Mouse (Mus musculus) retina, embryonic 14.5 days (tissue): ENCODE measurements around the gene Gm5460.

Source experiments
- DNase-seq: peaks from one replicate; pipeline ENCODE4 v3.0.0-alpha.2; 2015; ENCODE audit warnings: low spot score

Gene Gm5460

DNA sequence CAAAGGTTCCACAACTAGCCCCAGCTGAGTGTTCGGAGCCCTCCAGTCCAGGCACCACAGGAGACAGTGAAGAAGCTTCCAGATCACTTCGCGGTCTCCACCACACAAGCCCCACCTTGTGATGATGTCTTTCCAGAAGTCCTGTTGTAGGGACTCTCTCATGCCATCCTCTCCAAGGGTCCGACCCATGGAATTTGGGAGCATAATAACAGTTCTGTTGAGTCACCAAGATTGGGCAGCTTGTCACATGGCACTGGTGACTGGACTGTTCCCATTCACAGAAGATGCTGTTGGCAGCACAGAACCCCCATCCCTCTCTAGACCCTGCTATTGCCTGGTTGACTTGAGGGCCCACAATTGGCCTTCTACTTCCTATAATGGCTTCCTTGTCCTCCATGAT lies at the start of gene Gm5460:
Gm5460 (plus strand) TSS at position 378 of the 400 bp plus-strand sequence.
- DNase-seq = no peak

DNA sequence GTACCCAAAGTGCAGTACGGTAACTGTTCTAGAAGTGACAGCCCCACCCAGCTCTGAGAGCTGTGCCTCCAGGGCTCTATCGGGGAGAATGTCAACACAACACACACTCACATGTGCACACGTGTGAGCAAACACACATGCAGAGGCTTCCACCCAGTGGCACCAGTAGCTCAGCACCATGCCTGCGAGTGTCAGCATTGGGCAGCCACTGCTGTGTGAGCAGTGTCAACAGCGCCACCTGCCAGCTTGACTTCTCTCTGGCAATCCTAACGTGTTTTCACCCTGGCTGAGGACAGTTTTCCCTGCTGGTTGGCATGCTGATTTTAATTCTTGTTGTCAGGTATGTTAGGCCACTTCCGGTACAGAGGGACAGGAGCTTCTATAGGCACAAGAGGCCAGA lies 43.9 kb upstream of the Gm5460 start:
- peak; percentile 75 for DNase-seq

DNA sequence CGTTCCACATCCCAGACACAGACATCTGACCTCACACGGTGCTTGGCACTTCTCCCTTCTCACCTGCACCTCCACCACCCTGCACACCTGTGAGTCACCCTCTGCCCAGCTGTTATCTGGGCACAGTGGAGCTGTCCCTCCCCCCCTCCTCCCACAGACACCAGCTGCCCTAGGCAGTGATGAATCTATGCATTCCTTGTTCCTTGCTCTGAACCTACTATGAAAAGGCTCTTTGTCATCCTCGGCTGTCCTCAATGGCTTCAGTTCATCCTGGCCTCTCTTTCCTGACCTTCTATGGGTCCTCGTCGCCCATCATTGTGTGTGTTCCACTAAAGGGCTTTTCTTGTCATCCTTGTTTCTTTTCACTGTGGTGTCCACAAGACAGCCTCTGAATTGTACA lies 41.8 kb upstream of the Gm5460 start:
- DNase-seq = no peak

DNA sequence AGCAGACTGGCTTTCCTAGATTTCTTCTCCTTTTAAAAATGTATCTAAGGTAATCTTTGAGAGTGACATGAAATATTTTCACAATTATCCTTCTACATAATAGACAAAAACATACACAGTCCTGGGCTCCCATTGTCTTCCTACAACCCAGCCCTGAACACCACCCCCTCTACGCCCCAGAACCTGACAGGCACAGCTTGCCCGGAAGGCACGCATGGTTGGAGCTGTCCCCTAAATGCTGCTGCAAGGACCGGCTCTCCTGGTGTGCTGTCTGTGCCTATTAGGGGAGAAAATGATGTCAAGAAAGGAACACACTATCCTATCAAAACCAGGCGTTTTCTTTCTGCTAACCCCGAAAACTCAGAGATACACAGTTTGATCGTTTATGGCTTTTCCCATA lies 38.8 kb upstream of the Gm5460 start:
- peak; percentile 72 for DNase-seq

DNA sequence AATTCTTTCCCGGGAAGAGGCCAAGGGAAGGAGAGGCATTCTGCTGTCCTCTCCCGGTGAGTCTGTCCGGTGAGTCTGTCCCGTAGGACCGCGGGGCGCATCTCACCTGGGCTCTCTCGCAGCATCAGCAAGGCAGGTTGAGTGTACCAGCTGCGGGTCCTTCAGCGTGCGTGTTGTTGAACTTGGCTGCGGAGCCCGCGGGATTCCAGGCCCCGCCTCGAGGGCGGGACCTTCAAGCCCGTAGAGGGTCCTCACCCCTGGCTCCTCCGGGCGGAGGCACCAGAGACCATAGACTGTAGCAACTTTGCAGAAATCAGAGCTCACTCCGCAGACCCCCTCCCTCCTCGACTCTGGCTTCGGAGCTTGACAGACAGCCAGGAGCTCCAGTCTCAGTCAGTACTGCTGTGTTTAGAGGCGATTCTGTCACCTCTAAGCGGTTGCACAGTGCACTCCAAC lies 37.9 kb upstream of the Gm5460 start, which contains the start of gene Zfp488:
Zfp488 (minus strand) TSS at position 161 of the 456 bp plus-strand sequence.
- peak; percentile 80 for DNase-seq

DNA sequence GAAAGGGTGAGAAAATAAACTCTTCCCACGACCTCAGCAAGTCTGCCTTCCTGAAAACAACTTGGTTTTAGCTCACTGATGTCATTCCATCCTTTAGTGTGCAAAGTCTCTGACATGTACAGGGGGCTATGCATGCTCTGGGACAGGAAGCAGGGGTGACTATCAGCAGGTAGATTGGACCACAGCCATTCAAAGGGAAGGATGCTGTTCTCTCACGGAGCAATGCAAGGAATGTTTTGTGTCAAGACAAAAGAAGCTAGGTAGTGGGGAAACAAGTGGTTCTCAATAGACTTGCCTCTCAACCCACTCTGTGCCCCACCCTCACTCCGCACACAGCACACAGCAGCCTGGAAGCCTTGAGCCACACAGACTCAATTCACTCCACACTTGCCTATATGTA lies 27.4 kb upstream of the Gm5460 start:
- no peak for DNase-seq

DNA sequence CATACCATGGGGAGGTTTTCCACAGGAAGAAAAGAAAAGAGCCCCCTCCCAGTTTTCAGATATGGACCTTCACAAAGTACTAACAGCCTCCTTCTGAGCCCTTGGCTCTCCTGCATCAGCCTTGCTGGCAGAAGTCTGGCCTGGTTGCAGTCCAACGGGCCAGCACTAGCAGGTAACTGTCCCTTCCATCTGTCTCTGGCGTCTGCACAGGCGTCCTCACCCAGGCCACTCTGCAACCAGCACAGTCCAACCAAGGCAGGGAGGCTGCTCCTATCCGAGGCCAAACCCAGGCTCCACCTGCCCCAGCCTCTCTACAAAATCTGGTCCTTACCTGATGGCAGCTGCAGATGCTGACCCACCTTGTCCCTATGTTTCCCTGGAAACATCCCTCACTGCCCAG lies 24.6 kb upstream of the Gm5460 start:
- DNase-seq = no peak

DNA sequence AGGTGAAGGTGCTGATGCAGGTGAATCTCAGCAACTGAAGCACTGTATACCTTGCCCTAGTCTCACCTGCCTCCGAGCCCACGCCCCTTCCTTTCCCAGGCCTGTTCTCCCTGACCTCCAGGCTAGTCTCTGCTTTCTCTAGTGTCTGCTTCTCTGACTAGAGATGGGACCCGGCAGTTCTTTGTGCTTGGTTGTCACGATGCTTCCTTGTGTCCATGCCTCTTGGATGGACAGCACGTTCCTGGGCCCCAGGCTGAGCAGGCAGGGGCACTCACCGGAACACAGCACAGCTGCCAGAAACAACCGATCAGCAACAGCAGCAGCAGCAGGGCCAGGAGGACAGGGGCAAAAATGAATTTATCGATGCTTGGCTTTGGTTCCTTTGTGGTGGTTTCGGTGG lies 23.5 kb upstream of the Gm5460 start:
- no peak for DNase-seq

DNA sequence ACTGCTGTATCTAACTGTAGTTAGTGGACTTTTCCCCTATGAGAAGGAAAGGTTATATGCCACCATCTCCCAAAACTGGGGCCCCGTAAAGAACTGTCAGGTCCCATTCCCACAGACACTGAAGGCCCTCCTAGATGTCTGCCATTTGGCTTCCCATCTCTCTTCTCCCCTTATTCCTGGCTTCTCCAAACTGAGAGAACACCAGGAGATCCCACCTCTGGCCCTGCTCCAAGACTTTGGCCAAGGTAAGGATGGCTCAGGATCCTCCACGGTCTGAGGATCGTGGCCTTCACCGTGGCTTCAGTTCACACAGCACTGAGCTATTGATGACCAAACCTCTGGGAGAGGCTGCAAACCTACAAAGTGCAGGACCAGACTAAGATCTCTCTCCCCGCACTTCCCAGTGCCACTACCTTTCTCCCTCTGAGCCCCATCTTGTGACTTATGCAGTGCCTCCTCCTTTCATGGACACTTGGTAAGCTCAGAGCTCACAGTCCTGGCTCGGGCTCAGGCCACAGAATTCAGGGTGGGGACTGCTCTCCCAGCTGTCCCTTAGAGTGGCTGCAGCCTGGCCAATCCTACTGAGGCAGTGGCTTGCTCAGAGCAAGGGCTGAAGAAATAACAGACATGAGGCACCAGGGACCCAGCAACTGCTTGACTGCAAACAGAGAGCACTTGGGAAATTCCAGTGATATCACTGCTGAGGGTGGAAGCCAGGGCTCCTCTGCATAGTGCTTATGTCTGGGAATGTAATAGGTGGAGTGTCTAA lies 22.9 kb upstream of the Gm5460 start:
- DNase-seq = no peak

DNA sequence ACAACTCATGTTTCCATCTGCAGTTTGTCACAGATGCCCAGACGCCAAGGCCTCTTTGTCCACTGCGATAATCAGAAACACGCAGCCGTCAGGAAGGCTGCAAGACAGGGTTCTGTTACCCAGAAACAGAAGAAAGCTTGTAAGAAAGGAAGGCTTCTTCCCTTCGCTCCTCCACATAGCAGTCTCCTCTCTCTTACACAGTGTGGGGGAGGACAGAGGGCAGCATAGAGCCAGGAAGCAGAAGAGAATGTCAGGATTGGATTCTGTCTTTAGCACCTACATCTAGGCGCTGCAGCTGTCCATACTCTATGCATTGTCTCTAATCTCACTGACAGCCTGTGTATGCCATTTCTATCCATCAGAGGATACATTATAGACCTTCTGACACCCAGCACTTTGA lies 19.1 kb upstream of the Gm5460 start:
- DNase-seq = no peak

DNA sequence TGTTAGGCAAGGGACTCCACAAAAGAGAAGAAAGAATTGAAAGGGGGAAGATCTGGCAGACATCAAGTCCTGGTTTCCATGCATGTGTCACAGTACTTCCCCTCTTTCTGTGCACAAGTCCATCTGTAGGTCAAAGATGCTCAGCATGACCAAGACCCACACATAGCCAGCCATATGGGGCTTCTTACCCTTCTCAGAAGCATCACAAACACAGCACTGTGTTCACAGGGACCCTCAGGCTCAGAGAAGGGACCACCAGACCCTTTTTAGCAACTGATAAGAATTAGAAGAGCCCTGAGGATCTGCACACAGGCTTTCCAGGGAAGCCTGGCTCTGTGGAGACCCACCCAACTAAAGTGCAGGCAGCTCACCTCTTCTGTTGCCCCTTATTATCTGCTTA lies 16.5 kb upstream of the Gm5460 start:
- no peak for DNase-seq

DNA sequence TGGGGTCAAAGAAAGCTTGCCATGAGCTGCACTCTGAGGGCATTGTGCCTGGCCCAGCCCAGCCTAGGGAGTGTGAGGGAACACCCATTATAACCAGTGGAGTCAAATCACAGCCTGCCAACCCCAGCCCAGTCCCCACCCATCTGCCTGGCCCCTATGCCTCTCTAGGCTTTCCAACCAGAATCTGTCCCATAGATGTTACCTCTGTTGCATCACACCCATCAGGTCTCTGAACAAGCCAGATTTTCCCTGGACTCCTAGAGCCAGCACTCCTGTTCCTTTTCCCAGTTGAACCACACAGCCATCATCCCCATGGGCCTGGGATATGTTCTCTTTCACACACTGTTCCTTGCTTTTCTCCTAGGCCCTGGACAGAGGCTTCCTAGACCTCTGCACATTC lies 15.1 kb upstream of the Gm5460 start:
- DNase-seq = no peak

DNA sequence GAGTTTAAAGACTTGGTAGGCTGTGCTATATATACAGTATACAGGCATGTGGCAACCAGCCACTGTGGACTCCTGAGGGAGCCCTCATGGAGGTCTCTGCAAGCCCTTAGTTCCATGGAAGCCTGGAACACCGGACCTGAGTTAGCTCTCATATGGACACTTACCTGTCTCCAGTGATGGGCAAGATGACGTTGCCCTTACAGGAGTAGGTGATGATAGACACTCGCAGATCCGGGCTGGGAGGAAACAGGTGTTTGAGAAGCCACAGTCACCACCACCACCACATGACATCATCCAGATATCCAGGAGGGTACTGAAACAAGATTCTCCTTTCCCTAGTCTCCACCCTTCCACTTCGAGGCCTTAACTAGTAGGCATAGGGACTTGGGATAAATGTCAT lies 14.2 kb upstream of the Gm5460 start:
- no peak for DNase-seq

DNA sequence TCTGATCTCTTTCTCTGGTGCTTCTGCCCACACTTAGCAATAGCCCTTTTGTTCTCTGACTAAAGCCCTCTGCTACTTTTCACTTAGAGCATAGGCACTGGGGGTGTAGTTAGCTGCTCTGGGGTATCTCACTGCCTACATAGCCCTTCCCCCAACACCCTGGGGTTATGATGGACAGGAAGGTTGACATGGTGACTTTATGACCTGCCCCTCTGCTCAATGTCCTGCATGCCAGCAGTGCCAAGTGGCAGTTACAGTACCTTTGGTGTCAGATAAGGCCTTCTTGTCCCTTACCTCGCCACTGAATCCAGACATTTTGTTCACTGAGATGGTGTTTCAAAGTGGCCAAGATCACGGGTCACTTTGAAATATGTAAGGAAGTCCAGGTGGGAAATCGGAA lies 1.5 kb upstream of the Gm5460 start, which contains the start of gene Gm30083:
Gm30083 (minus strand) TSS at position 120 of the 400 bp plus-strand sequence.
- no peak for DNase-seq

DNA sequence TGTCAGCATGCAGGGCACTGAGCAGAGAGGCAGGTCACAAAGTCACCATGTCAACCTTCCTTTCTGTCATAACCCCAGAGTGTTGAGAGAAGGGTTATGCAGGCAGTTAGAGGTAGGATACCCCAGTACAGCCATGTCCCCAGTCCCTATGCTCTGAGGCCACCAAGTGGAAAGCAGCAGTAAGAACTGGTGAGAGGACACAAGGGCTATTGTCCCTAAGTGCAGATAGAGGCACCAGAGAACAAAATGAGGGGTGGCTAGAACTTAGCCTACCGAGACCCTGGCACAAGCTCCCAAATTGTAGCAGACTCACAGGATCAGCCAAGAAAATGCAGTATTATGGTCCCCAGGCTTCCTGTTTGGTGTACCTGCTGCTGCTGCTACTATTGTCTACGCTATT lies 380 bp downstream of the Gm5460 start:
- no peak for DNase-seq

DNA sequence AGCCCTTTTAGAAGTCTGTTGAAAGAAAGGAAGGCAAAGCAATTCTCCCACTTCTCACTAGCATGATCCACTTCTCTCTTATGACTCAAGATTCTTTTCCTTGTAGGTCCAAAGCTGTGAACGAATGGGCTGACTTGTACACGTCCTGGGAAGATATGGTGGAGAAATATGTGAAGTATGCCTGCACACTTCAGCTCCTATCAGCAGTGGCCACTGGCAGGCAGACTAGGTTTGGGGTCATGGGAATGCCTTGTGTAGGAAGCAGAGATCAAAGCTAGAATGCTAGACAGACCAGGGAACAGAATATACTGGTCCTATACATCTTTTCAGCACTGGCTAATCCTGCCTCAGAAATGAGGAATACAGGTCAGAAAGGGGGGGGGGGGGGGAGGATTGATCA lies 10.2 kb downstream of the Gm5460 start:
- DNase-seq = no peak

DNA sequence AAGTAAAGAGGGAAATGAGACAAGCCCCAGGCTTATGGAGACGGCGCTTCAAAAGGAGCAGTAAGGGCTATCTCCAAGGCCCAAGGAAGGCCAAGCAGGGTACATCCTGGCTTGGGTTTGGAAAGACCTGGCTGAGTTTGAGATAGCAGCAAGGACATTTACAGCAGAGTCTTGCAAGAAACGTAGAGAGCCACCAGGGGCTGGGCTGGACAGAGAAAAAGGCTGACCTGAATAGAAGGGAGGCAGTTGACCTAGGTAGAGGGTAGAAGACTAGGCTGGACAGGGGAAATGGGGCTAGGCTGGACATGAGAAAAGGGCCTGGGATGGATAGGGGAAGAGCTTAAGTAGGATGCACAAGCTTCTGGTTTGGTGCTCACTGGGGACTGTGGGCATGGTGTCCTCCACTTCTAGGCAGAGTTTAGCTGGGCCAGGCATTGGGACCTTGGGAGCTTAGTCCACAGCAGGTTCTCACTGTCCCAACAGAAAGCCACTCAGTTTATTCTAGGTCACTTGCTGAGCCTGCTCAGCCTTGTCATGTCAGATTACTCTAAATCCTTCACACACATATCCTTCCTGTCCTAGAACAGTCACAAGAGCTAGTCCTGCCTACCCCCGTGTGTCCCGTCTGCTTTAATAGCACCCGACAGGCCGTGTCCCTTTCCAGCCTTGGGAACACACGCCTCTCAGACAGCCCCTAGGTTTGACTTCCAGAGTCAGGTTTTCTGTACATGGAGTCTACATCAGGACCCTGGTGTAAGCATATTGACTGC lies 17.5 kb downstream of the Gm5460 start:
- peak; percentile 27 for DNase-seq

DNA sequence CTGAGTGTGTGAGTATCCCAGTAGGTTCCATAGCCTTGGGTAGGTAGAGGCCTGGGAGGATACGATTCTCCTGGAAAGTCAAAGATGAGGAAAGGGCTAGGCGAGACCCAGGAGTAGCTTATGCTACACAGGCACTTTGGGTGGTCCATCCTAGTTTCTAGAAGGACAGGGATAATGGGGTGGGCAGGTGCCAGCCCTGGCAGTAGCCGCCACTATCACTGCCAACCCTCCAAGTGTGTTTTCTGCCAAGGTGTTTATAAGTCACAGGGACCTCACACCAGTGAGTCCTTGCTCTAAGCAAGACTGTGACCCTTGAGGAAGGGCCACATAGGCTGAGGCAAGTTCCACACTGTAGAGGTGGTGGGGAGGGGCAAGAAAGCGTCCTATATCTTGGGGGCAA lies 24.7 kb downstream of the Gm5460 start:
- DNase-seq = no peak

DNA sequence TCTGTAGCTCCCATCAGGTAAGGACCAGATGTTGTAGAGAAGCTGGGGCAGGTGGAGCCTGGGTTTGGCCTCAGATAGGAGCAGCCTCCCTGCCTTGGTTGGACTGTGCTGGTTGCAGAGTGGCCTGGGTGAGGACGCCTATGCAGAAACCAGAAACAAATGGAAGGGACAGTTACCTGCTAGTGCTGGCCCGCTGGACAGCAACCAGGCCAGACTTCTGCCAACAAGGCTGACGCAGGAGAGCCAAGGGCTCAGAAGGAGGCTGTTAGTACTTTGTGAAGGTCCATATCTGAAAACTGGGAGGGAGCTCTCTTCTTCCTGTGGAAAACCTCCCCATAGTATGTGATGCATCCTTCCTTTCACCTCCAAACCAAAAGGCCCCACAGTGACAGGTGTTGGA lies 26.8 kb downstream of the Gm5460 start:
- no peak for DNase-seq

DNA sequence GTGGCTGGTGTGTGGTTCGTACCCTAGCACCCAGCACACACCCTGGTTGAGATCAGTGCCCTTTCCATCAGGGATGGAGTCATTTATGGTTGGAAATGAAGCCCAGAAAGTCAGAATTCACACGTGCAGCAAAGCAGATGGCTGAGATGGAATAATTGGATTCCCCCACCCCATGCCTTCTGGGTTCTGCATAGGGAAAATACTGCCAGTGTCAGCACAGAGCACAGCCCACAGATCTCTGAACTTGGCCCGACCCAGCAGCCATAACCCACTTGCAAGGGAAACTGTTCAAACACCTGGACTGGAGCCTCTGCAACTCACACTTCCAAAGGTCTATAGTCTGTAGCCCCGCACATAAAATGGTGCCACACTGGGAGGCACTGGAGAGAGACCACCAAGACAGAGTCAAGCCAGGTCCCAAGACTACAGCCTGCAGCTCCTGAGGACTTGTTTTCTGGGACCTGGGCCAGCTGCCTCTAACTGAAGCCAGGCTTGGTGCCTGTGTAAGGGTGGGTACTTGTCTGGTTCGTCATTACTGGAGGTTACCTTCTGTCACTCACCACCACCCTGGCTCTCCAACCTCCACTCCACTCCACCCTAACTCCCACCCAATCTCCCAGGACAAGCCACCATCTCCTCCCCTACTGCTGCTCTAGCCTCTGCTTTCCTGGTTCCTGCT lies 33.7 kb downstream of the Gm5460 start:
- DNase-seq = no peak

DNA sequence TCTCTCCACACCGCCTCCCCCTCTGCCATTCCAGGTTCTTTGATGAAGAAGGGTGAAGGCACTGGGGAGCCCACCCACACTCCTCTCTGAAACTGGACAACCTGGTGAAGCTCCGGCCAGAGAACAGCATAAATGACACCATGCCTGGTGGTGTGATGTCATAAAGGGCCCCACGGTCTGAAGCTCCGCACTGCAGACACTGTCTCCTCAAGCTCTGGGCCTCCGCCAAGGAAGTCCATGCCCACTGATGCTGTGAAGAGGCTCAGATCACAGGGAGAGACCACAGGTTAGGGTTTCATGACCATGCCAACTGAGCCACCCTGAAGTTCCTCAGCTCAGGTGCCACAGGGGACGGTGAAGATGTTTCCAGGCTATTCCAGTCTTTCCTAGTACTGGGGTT lies 36.0 kb downstream of the Gm5460 start, which contains the start of gene Antxrl:
Antxrl (plus strand) TSS at position 192 of the 400 bp plus-strand sequence.
- no peak for DNase-seq

DNA sequence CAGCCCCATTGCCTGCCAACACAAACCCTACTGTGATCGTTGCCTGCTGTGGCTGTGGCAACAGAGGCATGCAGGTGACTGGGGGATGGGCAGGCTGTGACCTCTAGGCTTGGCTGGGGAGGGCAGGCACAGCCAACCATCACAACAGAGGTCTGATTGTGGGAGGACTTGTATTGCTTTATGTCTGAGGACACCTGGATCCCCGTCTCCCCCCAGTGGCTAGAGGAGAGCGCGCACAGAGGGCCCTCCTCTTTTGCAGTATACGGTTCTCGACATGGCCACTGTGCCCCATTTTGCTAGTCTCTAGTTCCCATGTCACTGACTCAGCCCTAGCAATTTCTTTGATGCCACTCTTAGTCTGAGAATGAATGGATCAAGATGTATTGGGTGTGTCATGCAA lies 55.1 kb downstream of the Gm5460 start:
- DNase-seq = no peak

DNA sequence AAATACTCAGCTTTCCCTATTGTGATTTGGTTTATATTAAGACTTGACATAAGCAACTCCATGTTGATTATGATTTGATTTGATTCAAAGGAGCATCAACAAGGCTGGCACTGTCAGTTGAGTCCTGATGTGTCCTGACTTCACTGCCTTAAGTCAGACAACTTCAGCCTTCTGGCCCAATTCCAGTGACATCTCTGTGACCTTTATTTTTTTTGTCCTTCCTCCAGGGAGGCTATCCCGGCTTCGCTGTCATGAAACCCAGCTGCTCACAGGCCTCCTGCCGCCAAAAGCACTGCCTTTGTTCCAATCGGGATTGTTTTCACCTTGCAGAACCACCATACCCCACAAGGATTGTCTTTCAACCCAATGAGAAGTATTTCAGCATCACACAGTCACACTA lies 58.8 kb downstream of the Gm5460 start:
- no peak for DNase-seq
